Mouse (Mus musculus): Measurements from ENCODE around the gene Smoc2. TPM values are rescaled to one million over a fixed set of nuclear protein-coding genes. Genes with fewer than 3 reads are reported as not detected.

The Smoc2 gene
- polyA plus RNA-seq, 1 experiment from 2014 or later, result 169 TPM

GRCm38 (mm10) chr17:14361511-14361910 lies 82.2 kb downstream of the Smoc2 start:
- no peaks in the 10 kb centered on the region for H3K27me3 ChIP-seq
- no peak overlapping the region for H3K4me2 ChIP-seq (replicated peaks)
- no peaks in the 10 kb centered on the region for H3K9me3 ChIP-seq
- H3K27ac ChIP-seq, result no peak overlapping the region
- no peak for ATAC-seq (ENCODE audit: low FRiP score, low read depth)
- WGBS, result 88% methylated on average over 1 of the region's 1 CpGs
- H3K4me1 ChIP-seq, result peaks cover 9% of the 10 kb centered on the region
- H3K36me3 ChIP-seq, result no peaks in the 10 kb centered on the region
- H3K9ac ChIP-seq, result no peak overlapping the region
- no peak overlapping the region for H3K4me3 ChIP-seq

GRCm38 (mm10) chr17:14370476-14370875 lies 91.2 kb downstream of the Smoc2 start:
- ATAC-seq (ENCODE audit: low FRiP score, low read depth), result no peak
- Histone ChIP-seq H3K9ac (no peak overlapping the region), H3K4me1 (peaks cover 17% of the 10 kb centered on the region), H3K9me3 (no peaks in the 10 kb centered on the region), H3K4me2 (replicated peaks) (no peak overlapping the region), H3K36me3 (peaks cover 5% of the 10 kb centered on the region), H3K27me3 (peaks cover 3% of the 10 kb centered on the region), H3K4me3 (no peak overlapping the region), H3K27ac (no peak overlapping the region)
- WGBS, result 85% methylated on average over 5 of the region's 5 CpGs

GRCm38 (mm10) chr17:14371606-14372005 lies 92.3 kb downstream of the Smoc2 start:
- peaks cover 3% of the 10 kb centered on the region for H3K27me3 ChIP-seq
- no peak overlapping the region for H3K4me3 ChIP-seq
- H3K27ac ChIP-seq, result no peak overlapping the region
- no peak for ATAC-seq (ENCODE audit: low FRiP score, low read depth)
- no peak overlapping the region for H3K4me2 ChIP-seq (replicated peaks)
- no peaks in the 10 kb centered on the region for H3K9me3 ChIP-seq
- no peak overlapping the region for H3K9ac ChIP-seq
- H3K4me1 ChIP-seq, result peaks cover 17% of the 10 kb centered on the region
- 56% methylated on average over 6 of the region's 6 CpGs for WGBS
- H3K36me3 ChIP-seq, result peaks cover 14% of the 10 kb centered on the region

- Histone ChIP-seq H3K27ac (peak overlapping the region; percentile 2; the same call in 1 of the 2 replicates), H3K4me2 (replicated peaks) (no peak overlapping the region), H3K36me3 (peaks cover 21% of the 10 kb centered on the region), H3K4me3 (no peak overlapping the region), H3K9me3 (no peaks in the 10 kb centered on the region), H3K4me1 (peaks cover 19% of the 10 kb centered on the region), H3K27me3 (peaks cover 3% of the 10 kb centered on the region), H3K9ac (no peak overlapping the region)
- WGBS, result 72% methylated on average over 25 of the region's 25 CpGs
- peak; percentile 43; the same call in 1 of the 2 replicates for ATAC-seq (ENCODE audit: low FRiP score, low read depth)
These were observed 93.2 kb downstream of the Smoc2 start for GRCm38 (mm10) chr17:14372324-14373145.

GRCm38 (mm10) chr17:14378692-14379446 lies 99.6 kb downstream of the Smoc2 start:
- 31% methylated on average over 17 of the region's 17 CpGs for WGBS
- ATAC-seq (ENCODE audit: low FRiP score, low read depth), result peak; percentile 16
- H3K4me3 ChIP-seq, result no peak overlapping the region

GRCm38 (mm10) chr17:14379518-14379917 lies 100.2 kb downstream of the Smoc2 start:
- ATAC-seq (ENCODE audit: low FRiP score, low read depth), result no peak
- Histone ChIP-seq H3K9me3 (no peaks in the 10 kb centered on the region), H3K36me3 (peaks cover 22% of the 10 kb centered on the region), H3K4me3 (no peak overlapping the region), H3K27ac (peak overlapping the region; percentile 34; the same call in 1 of the 2 replicates), H3K4me2 (replicated peaks) (no peak overlapping the region), H3K4me1 (peaks cover 23% of the 10 kb centered on the region), H3K9ac (no peak overlapping the region), H3K27me3 (0 out of 2 replicates have a peak, but pooled peaks cover 6% of the 10 kb centered on the region)
- WGBS, result 76% methylated on average over 2 of the region's 2 CpGs

More at GRCm38 (mm10) chr17:14378692-14379446, 99.6 kb downstream of the Smoc2 start:
- Histone ChIP-seq H3K9me3 (no peaks in the 10 kb centered on the region), H3K4me1 (peaks cover 23% of the 10 kb centered on the region), H3K9ac (no peak overlapping the region), H3K27ac (peak overlapping the region; percentile 34; the same call in 1 of the 2 replicates), H3K4me2 (replicated peaks) (no peak overlapping the region), H3K36me3 (peaks cover 20% of the 10 kb centered on the region), H3K27me3 (0 out of 2 replicates have a peak, but pooled peaks cover 6% of the 10 kb centered on the region)

GRCm38 (mm10) chr17:14379966-14380365 lies 100.7 kb downstream of the Smoc2 start:
- Histone ChIP-seq H3K27me3 (0 out of 2 replicates have a peak, but pooled peaks cover 6% of the 10 kb centered on the region), H3K9ac (no peak overlapping the region), H3K27ac (no peak overlapping the region), H3K4me3 (no peak overlapping the region), H3K4me1 (peaks cover 27% of the 10 kb centered on the region), H3K9me3 (no peaks in the 10 kb centered on the region), H3K4me2 (replicated peaks) (no peak overlapping the region), H3K36me3 (peaks cover 22% of the 10 kb centered on the region)
- no peak for ATAC-seq (ENCODE audit: low FRiP score, low read depth)
- WGBS, result 86% methylated on average over 3 of the region's 3 CpGs

GRCm38 (mm10) chr17:14380526-14380925 lies 101.2 kb downstream of the Smoc2 start:
- Histone ChIP-seq H3K4me2 (replicated peaks) (no peak overlapping the region), H3K27me3 (0 out of 2 replicates have a peak, but pooled peaks cover 6% of the 10 kb centered on the region), H3K9me3 (no peaks in the 10 kb centered on the region), H3K36me3 (peaks cover 19% of the 10 kb centered on the region), H3K4me1 (peaks cover 33% of the 10 kb centered on the region), H3K4me3 (no peak overlapping the region), H3K9ac (no peak overlapping the region), H3K27ac (no peak overlapping the region)
- WGBS, result 83% methylated on average over 12 of the region's 12 CpGs
- no peak for ATAC-seq (ENCODE audit: low FRiP score, low read depth)

- Histone ChIP-seq H3K27me3 (0 out of 2 replicates have a peak, but pooled peaks cover 6% of the 10 kb centered on the region), H3K9ac (no peak overlapping the region), H3K36me3 (peaks cover 12% of the 10 kb centered on the region), H3K4me3 (no peak overlapping the region), H3K9me3 (no peaks in the 10 kb centered on the region), H3K27ac (no peak overlapping the region), H3K4me1 (peaks cover 42% of the 10 kb centered on the region), H3K4me2 (replicated peaks) (no peak overlapping the region)
- WGBS, result 41% methylated on average over 7 of the region's 7 CpGs
- no peak for ATAC-seq (ENCODE audit: low FRiP score, low read depth)
These were observed 102.2 kb downstream of the Smoc2 start for GRCm38 (mm10) chr17:14381482-14381881.

- Histone ChIP-seq H3K27me3 (0 out of 2 replicates have a peak, but pooled peaks cover 6% of the 10 kb centered on the region), H3K4me2 (replicated peaks) (no peak overlapping the region), H3K9me3 (no peaks in the 10 kb centered on the region), H3K36me3 (peaks cover 4% of the 10 kb centered on the region; the same call in 1 of the 2 replicates), H3K27ac (no peak overlapping the region), H3K4me1 (peaks cover 44% of the 10 kb centered on the region), H3K4me3 (no peak overlapping the region), H3K9ac (no peak overlapping the region)
- 87% methylated on average over 4 of the region's 4 CpGs for WGBS
- ATAC-seq (ENCODE audit: low FRiP score, low read depth), result no peak
These were observed 104.7 kb downstream of the Smoc2 start for GRCm38 (mm10) chr17:14383981-14384380.

- no peak for ATAC-seq (ENCODE audit: low FRiP score, low read depth)
- peak overlapping the region; percentile 15; the same call in 1 of the 2 replicates for H3K27ac ChIP-seq
- no peak overlapping the region for H3K4me3 ChIP-seq
- peaks cover 38% of the 10 kb centered on the region for H3K4me1 ChIP-seq
- 72% methylated on average over 6 of the region's 6 CpGs for WGBS
- H3K9me3 ChIP-seq, result no peaks in the 10 kb centered on the region
- H3K36me3 ChIP-seq, result peaks cover 4% of the 10 kb centered on the region; the same call in 1 of the 2 replicates
- H3K4me2 ChIP-seq (replicated peaks), result no peak overlapping the region
- H3K27me3 ChIP-seq, result 0 out of 2 replicates have a peak, but pooled peaks cover 5% of the 10 kb centered on the region
- H3K9ac ChIP-seq, result no peak overlapping the region
These were observed 105.7 kb downstream of the Smoc2 start for GRCm38 (mm10) chr17:14384980-14385379.

GRCm38 (mm10) chr17:14387261-14387660 lies 108.0 kb downstream of the Smoc2 start:
- 0 out of 2 replicates have a peak, but pooled peaks cover under 1% of the 10 kb centered on the region for H3K27me3 ChIP-seq
- H3K9me3 ChIP-seq, result no peaks in the 10 kb centered on the region
- H3K4me3 ChIP-seq, result no peak overlapping the region
- peak overlapping the region; percentile 75; the same call in 1 of the 2 replicates for H3K27ac ChIP-seq
- peaks cover 34% of the 10 kb centered on the region for H3K4me1 ChIP-seq
- H3K9ac ChIP-seq, result no peak overlapping the region; the same call in 1 of the 2 replicates
- H3K36me3 ChIP-seq, result peaks cover 4% of the 10 kb centered on the region; the same call in 1 of the 2 replicates
- peak overlapping the region; percentile 25; the same call in 1 of the 2 replicates for H3K4me2 ChIP-seq (replicated peaks)
- WGBS, result 13% methylated on average over 6 of the region's 6 CpGs
- ATAC-seq (ENCODE audit: low FRiP score, low read depth), result peak; percentile 41

Measured in limb, embryonic 13.5 days (tissue).